Mouse (Mus musculus) spleen, embryonic (tissue): ENCODE measurements around the gene 5730596B20Rik.

Experiments used
- CTCF ChIA-PET: fragments of 350-600 bp; sonication (Branson Sonifier 250); formaldehyde crosslinking; loops from one replicate; lab custom pipeline; 2022; lab: Charles Lee

Gene 5730596B20Rik

GRCm38 (mm10) chr6:52197271-52197670 is 20.0 kb downstream of the 5730596B20Rik start:
- CTCF ChIA-PET = no interaction called here

GRCm38 (mm10) chr6:52200073-52200750 is 22.9 kb downstream of the 5730596B20Rik start:
- CTCF ChIA-PET = no interaction called here

GRCm38 (mm10) chr6:52200751-52201250 is 23.5 kb downstream of the 5730596B20Rik start:
- CTCF ChIA-PET = no interaction called here

- CTCF ChIA-PET = no interaction called here
Measured at GRCm38 (mm10) chr6:52201269-52201668, 24.0 kb downstream of the 5730596B20Rik start.

GRCm38 (mm10) chr6:52202362-52203120 is 25.2 kb downstream of the 5730596B20Rik start:
- CTCF ChIA-PET = interaction anchor here (0.9 kb wide), 1 partner anchor 22 kb away, joined by 4 read pairs; no protein-coding TSS in a partner anchor

GRCm38 (mm10) chr6:52203121-52203370 is 25.7 kb downstream of the 5730596B20Rik start:
- CTCF ChIA-PET = interaction anchor here (0.9 kb wide), 1 partner anchor 21 kb away, joined by 4 read pairs; no protein-coding TSS in a partner anchor

- CTCF ChIA-PET = no interaction called here
Measured at GRCm38 (mm10) chr6:52203371-52204049, 26.2 kb downstream of the 5730596B20Rik start.

- CTCF ChIA-PET = no interaction called here
Measured at GRCm38 (mm10) chr6:52204050-52204752, 26.9 kb downstream of the 5730596B20Rik start, which contains the start of gene Hoxa5. TSS of gene Hoxa5 (minus strand) at chr6:52204587.

- CTCF ChIA-PET = no interaction called here
Measured at GRCm38 (mm10) chr6:52205221-52205620, 27.9 kb downstream of the 5730596B20Rik start.

GRCm38 (mm10) chr6:52205638-52206621 is 28.6 kb downstream of the 5730596B20Rik start:
- CTCF ChIA-PET = no interaction called here

GRCm38 (mm10) chr6:52206882-52207683 is 29.8 kb downstream of the 5730596B20Rik start:
- CTCF ChIA-PET = no interaction called here

- CTCF ChIA-PET = no interaction called here
Measured at GRCm38 (mm10) chr6:52207684-52207976, 30.3 kb downstream of the 5730596B20Rik start.

- CTCF ChIA-PET = no interaction called here
Measured at GRCm38 (mm10) chr6:52208072-52208867, 31.0 kb downstream of the 5730596B20Rik start, which contains the start of gene Hoxa6. TSS of gene Hoxa6 (minus strand) at chr6:52208722.

GRCm38 (mm10) chr6:52208868-52209684 is 31.8 kb downstream of the 5730596B20Rik start:
- CTCF ChIA-PET = no interaction called here

GRCm38 (mm10) chr6:52209685-52210046 is 32.4 kb downstream of the 5730596B20Rik start:
- CTCF ChIA-PET = interaction anchor here (1.0 kb wide), 1 partner anchor 12 kb away, joined by 4 read pairs; the partner anchor contains the start of gene Hoxa7

- CTCF ChIA-PET = interaction anchor here (0.8 to 1.5 kb wide), 2 partner anchors 10 to 29 kb away, joined by 3 to 4 read pairs; partner anchors contain the start of gene Hoxa10
Measured at GRCm38 (mm10) chr6:52211170-52211935, 34.1 kb downstream of the 5730596B20Rik start.

GRCm38 (mm10) chr6:52211961-52212360 is 34.7 kb downstream of the 5730596B20Rik start:
- CTCF ChIA-PET = interaction anchor here (0.8 to 1.5 kb wide), 2 partner anchors 9 to 29 kb away, joined by 3 to 4 read pairs; partner anchors contain the start of gene Hoxa10
